Mouse (Mus musculus) CH12.LX (cell line): Measurements from ENCODE around the gene Pold3.

Source experiments
- CTCF ChIP-seq, 2 experiments: IDR thresholded peaks in 1 of 2; conservative IDR thresholded peaks in 1 of 2; 2 replicates each; pipeline ENCODE4 v1.5.1; 2011 to 2012; ENCODE audit warnings: low read depth in 2 of 2, low read length in 2 of 2, improper control_type of control experiment in 1 of 2, inconsistent platforms in 1 of 2, mild to moderate bottlenecking in 1 of 2, moderate library complexity in 1 of 2
- E2F4 ChIP-seq: IDR thresholded peaks from 2 replicates; pipeline ENCODE4 v1.6.1; 2011; ENCODE audit warnings: low read depth, low read length, improper control_type of control experiment; ENCODE audit not compliant: insufficient replicate concordance
- JUN ChIP-seq: IDR thresholded peaks from 2 replicates; pipeline ENCODE4 v1.6.1; 2011; ENCODE audit warnings: low read depth, mild to moderate bottlenecking, low read length, improper control_type of control experiment, moderate library complexity; ENCODE audit not compliant: insufficient read depth
- JUND ChIP-seq: conservative IDR thresholded peaks from 2 replicates; pipeline ENCODE4 v1.6.1; 2011; ENCODE audit warnings: low read depth, low read length, improper control_type of control experiment
- POLR2A ChIP-seq: IDR thresholded peaks from 2 replicates; pipeline ENCODE4 v1.6.1; 2011; ENCODE audit warnings: low read depth, mild to moderate bottlenecking, improper control_type of control experiment, low read length
- RAD21 ChIP-seq: IDR thresholded peaks from 2 replicates; pipeline ENCODE4 v1.6.1; 2011; ENCODE audit warnings: low read depth, mild to moderate bottlenecking, low read length, improper control_type of control experiment, moderate library complexity
- USF2 ChIP-seq: conservative IDR thresholded peaks from 2 replicates; pipeline ENCODE4 v1.6.1; 2011; ENCODE audit warnings: low read depth, low read length, improper control_type of control experiment

GRCm38 (mm10) chr7:100150626-100151025 is 29.3 kb upstream of the Pold3 start:
- TF ChIP-seq USF2, result no peak
- TF ChIP-seq POLR2A, result no peak
- TF ChIP-seq JUN, result no peak
- TF ChIP-seq RAD21, result no peak
- no peak for TF ChIP-seq CTCF (conservative IDR thresholded peaks at IDR 0.05 in 1 of 2, IDR thresholded peaks at IDR 0.05 in 1 of 2; ENCODE audit: low read depth in 2 of 2, low read length in 2 of 2)
- TF ChIP-seq E2F4, result no peak
- no peak for TF ChIP-seq JUND
